25 mouse cellular contexts compared by ENCODE assay signal in the genomic region with DNA sequence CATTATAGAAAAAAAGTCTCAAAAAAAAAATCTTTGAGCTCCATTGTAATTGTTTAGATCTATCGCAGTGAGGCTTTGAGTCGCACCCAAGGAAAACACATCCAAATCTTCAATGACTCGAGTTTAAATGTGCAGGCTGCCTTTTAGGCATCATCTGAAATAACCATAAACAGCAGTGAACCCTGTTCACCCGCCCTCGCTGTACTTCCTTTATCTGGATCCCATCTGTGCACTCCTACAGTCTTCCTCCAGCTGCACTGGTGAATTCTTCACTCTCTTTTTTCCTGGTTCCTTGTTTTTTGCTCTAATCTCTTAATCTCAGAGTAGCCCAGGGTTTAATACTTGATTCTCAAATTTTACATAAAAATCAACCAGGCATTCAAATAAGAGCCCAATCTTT. TPM values are rescaled to one million over a fixed set of nuclear protein-coding genes. Genes with fewer than 3 reads are reported as not detected.
A peak's percentile ranks its signal among the peaks of the same experiment; 100 is the strongest.
DNase-seq lines count a peak whose midpoint lies in the region; ATAC-seq and TF ChIP-seq lines count a peak whose summit lies in the region.
"Had no signal": no experiment of that assay in that cellular context is flagged by ENCODE, and none has a peak within 500 bp of the region (broad histone marks: within the 10 kb centered on the region; RNA-seq: fewer than 3 reads in every experiment).

No protein-coding gene starts in this region.

- no peaks in the 10 kb centered on the region for H3K9me3 ChIP-seq in embryonic facial prominence, embryonic 14.5 days (ENCODE audit: control insufficient read depth, low read length)
- no peaks in the 10 kb centered on the region for H3K9me3 ChIP-seq in embryonic facial prominence, embryonic 10.5 days
- no peaks in the 10 kb centered on the region for H3K9me3 ChIP-seq in hindbrain, embryonic 16.5 days (ENCODE audit: control insufficient read depth, low read length)
- H3K9me3 ChIP-seq in lung, postnatal 0 days (ENCODE audit: low read length) = no peaks in the 10 kb centered on the region
- H3K9me3 ChIP-seq: heart, embryonic 10.5 days; hindbrain, embryonic 12.5 days; intestine, embryonic 15.5 days; midbrain, embryonic 13.5 days; neural tube, embryonic 15.5 days had no signal

- ATAC-seq in embryonic facial prominence, embryonic 14.5 days (ENCODE audit: low read depth) = no peak
- peak; percentile 38; the same call in 1 of the 2 replicates for ATAC-seq in megakaryocyte, adult 5-6 weeks (ENCODE audit: poor library complexity, severe bottlenecking)
- ATAC-seq in hindbrain, embryonic 16.5 days = no peak
- no peak for ATAC-seq in lung, postnatal 0 days
- ATAC-seq: CD4-positive, CD25-positive, alpha-beta regulatory T cell, adult 4 months; forebrain, embryonic 16.5 days; intestine, embryonic 15.5 days; midbrain, embryonic 13.5 days had no signal

- TF ChIP-seq POLR2A in bone marrow macrophage, adult 2 months (IDR thresholded peaks at IDR 0.05; ENCODE audit: borderline replicate concordance, low read depth, low read length) = no peak

- H3K4me3 ChIP-seq in embryonic facial prominence, embryonic 14.5 days (ENCODE audit: low read depth, low read length) = no peak overlapping the region
- H3K4me3 ChIP-seq in embryonic facial prominence, embryonic 10.5 days = no peak overlapping the region
- H3K4me3 ChIP-seq in bone marrow macrophage, adult 2 months (ENCODE audit: insufficient read depth, low read length) = no peak overlapping the region
- H3K4me3 ChIP-seq in hindbrain, embryonic 16.5 days (ENCODE audit: low read length) = no peak overlapping the region
- H3K4me3 ChIP-seq in lung, postnatal 0 days (ENCODE audit: low read depth, low read length) = no peak overlapping the region
- H3K4me3 ChIP-seq: erythroblast, embryonic 14.5 days; heart, embryonic 10.5 days; hindbrain, embryonic 12.5 days; intestine, embryonic 15.5 days; midbrain, embryonic 13.5 days; myocyte; neural tube, embryonic 15.5 days had no signal

- DNase-seq in embryonic facial prominence, embryonic 14.5 days (ENCODE audit: low spot score) = peak; percentile 20
- DNase-seq in embryonic facial prominence, embryonic 10.5 days (ENCODE audit: low spot score) = no peak
- peak; percentile 28 to 72 for DNase-seq in layer of hippocampus, adult 18-20 months (ENCODE audit: low spot score in 2 of 2)
- DNase-seq in layer of hippocampus, postnatal 10 days (ENCODE audit: low spot score in 2 of 2) = no peak
- no peak for DNase-seq in lung, postnatal 0 days (ENCODE audit: low spot score)
- DNase-seq: cerebellum, adult 11-12 months; cerebellum, postnatal 25 days; gastrocnemius, postnatal 36 days; heart, postnatal 10 days; kidney, postnatal 14 days; liver; lung, adult 2 months; lung, postnatal 4 days had no signal

- TF ChIP-seq CTCF in bone marrow macrophage, adult 2 months (IDR thresholded peaks at IDR 0.05; ENCODE audit: low read depth, low read length) = no peak
- no peak for TF ChIP-seq CTCF in lung, postnatal 0 days (IDR thresholded peaks at IDR 0.05)

- H3K9ac ChIP-seq in embryonic facial prominence, embryonic 14.5 days (ENCODE audit: low read depth, low read length) = no peak overlapping the region
- no peak overlapping the region for H3K9ac ChIP-seq in hindbrain, embryonic 16.5 days (ENCODE audit: low read depth, low read length)
- no peak overlapping the region for H3K9ac ChIP-seq in lung, postnatal 0 days (replicated peaks; ENCODE audit: low read depth)
- H3K9ac ChIP-seq: hindbrain, embryonic 12.5 days; intestine, embryonic 15.5 days; midbrain, embryonic 13.5 days; neural tube, embryonic 15.5 days had no signal

- no peaks in the 10 kb centered on the region for H3K27me3 ChIP-seq in embryonic facial prominence, embryonic 14.5 days (replicated peaks; ENCODE audit: control insufficient read depth, insufficient read depth, low read length)
- no peaks in the 10 kb centered on the region for H3K27me3 ChIP-seq in embryonic facial prominence, embryonic 10.5 days (replicated peaks; ENCODE audit: low read depth, poor library complexity, severe bottlenecking)
- H3K27me3 ChIP-seq in hindbrain, embryonic 16.5 days (replicated peaks; ENCODE audit: control insufficient read depth, insufficient read depth, low read length) = no peaks in the 10 kb centered on the region
- no peaks in the 10 kb centered on the region for H3K27me3 ChIP-seq in lung, postnatal 0 days (replicated peaks; ENCODE audit: insufficient read depth, low read length)
- H3K27me3 ChIP-seq: hindbrain, embryonic 12.5 days; intestine, embryonic 15.5 days; midbrain, embryonic 13.5 days; neural tube, embryonic 15.5 days had no signal

- WGBS in embryonic facial prominence, embryonic 14.5 days = 56% methylated on average over 5 of the region's 5 CpGs
- WGBS in embryonic facial prominence, embryonic 10.5 days = 79% methylated on average over 5 of the region's 5 CpGs
- WGBS in hindbrain, embryonic 16.5 days = 79% methylated on average over 5 of the region's 5 CpGs
- 56% methylated on average over 5 of the region's 5 CpGs for whole genome bisulfite sequencing in lung, postnatal 0 days

- TF ChIP-seq EP300 in lung, postnatal 0 days (IDR thresholded peaks at IDR 0.05) = no peak

- no peaks in the 10 kb centered on the region for H3K36me3 ChIP-seq in embryonic facial prominence, embryonic 14.5 days (ENCODE audit: control insufficient read depth, insufficient read depth, low read length)
- no peaks in the 10 kb centered on the region for H3K36me3 ChIP-seq in embryonic facial prominence, embryonic 10.5 days (replicated peaks)
- H3K36me3 ChIP-seq in hindbrain, embryonic 16.5 days (ENCODE audit: control insufficient read depth, insufficient read depth, low read length) = no peaks in the 10 kb centered on the region
- H3K36me3 ChIP-seq in lung, postnatal 0 days (ENCODE audit: insufficient read depth, low read length) = no peaks in the 10 kb centered on the region
- H3K36me3 ChIP-seq: heart, embryonic 10.5 days; hindbrain, embryonic 12.5 days; intestine, embryonic 15.5 days; midbrain, embryonic 13.5 days; neural tube, embryonic 15.5 days had no signal

- no peak overlapping the region for H3K4me2 ChIP-seq in embryonic facial prominence, embryonic 14.5 days (ENCODE audit: low read depth, low read length)
- no peak overlapping the region for H3K4me2 ChIP-seq in hindbrain, embryonic 16.5 days (ENCODE audit: low read length)
- H3K4me2 ChIP-seq in lung, postnatal 0 days (replicated peaks; ENCODE audit: low read depth, low read length) = no peak overlapping the region
- H3K4me2 ChIP-seq: hindbrain, embryonic 12.5 days; intestine, embryonic 15.5 days; midbrain, embryonic 13.5 days; neural tube, embryonic 15.5 days had no signal

- no peak overlapping the region for H3K27ac ChIP-seq in embryonic facial prominence, embryonic 14.5 days (replicated peaks; ENCODE audit: low read depth, low read length)
- H3K27ac ChIP-seq in embryonic facial prominence, embryonic 10.5 days (replicated peaks) = no peak overlapping the region
- peak overlapping the region; percentile 44; the same call in 1 of the 2 replicates for H3K27ac ChIP-seq in bone marrow macrophage, adult 2 months (ENCODE audit: insufficient read depth, low read depth, low read length)
- H3K27ac ChIP-seq in hindbrain, embryonic 16.5 days (ENCODE audit: low read depth, low read length) = no peak overlapping the region
- no peak overlapping the region for H3K27ac ChIP-seq in lung, postnatal 0 days (ENCODE audit: low read length)
- H3K27ac ChIP-seq: heart, embryonic 10.5 days; hindbrain, embryonic 12.5 days; intestine, embryonic 15.5 days; midbrain, embryonic 13.5 days; neural tube, embryonic 15.5 days had no signal

- no peaks in the 10 kb centered on the region for H3K4me1 ChIP-seq in embryonic facial prominence, embryonic 14.5 days (ENCODE audit: control insufficient read depth, insufficient read depth, low read length)
- H3K4me1 ChIP-seq in embryonic facial prominence, embryonic 10.5 days = no peaks in the 10 kb centered on the region
- peaks cover 26% of the 10 kb centered on the region for H3K4me1 ChIP-seq in bone marrow macrophage, adult 2 months (ENCODE audit: control insufficient read depth, insufficient read depth, low read length)
- H3K4me1 ChIP-seq in hindbrain, embryonic 16.5 days (ENCODE audit: control insufficient read depth, insufficient read depth, low read depth, low read length) = no peaks in the 10 kb centered on the region
- no peaks in the 10 kb centered on the region for H3K4me1 ChIP-seq in lung, postnatal 0 days (ENCODE audit: insufficient read depth, low read depth, low read length)
- H3K4me1 ChIP-seq: heart, embryonic 10.5 days; hindbrain, embryonic 12.5 days; intestine, embryonic 15.5 days; midbrain, embryonic 13.5 days; neural tube, embryonic 15.5 days had no signal

RNA-seq across cellular contexts. Expression of gene Tpk1, which starts 23.7 kb away (rescaled TPM):
- 8.2 and 10.6 TPM in 2 replicates for polyA plus RNA-seq in embryonic facial prominence, embryonic 14.5 days (2014; fragmentation: Nextera tagmentation; extraction: Ambion mirVana)
- polyA plus RNA-seq in embryonic facial prominence, embryonic 10.5 days (2016; fragmentation: Nextera tagmentation; extraction: Ambion mirVana) = 5.2 and 5.6 TPM in 2 replicates
- 1 to 10 TPM; 1.8 to 2.0 TPM for total RNA-seq in layer of hippocampus, adult 18-20 months (2021)
- total RNA-seq in layer of hippocampus, postnatal 10 days (2021) = 1 to 10 TPM; 3.4 to 4.0 TPM
- 11.3 and 12.1 TPM in 2 replicates for polyA plus RNA-seq in bone marrow macrophage, adult 2 months (2012; ENCODE audit: insufficient read depth, insufficient read length, missing spikeins)
- 7.0 and 8.6 TPM in 2 replicates for total RNA-seq in megakaryocyte, adult 5-6 weeks (2015)
- total RNA-seq in megakaryocyte, adult 5-6 weeks (2017) = 3.0 and 4.0 TPM in 2 replicates
- polyA plus RNA-seq in hindbrain, embryonic 16.5 days (2015; fragmentation: Nextera tagmentation; extraction: Ambion mirVana) = 6.5 and 6.6 TPM in 2 replicates
- 9.6 and 11.2 TPM in 2 replicates for polyA plus RNA-seq in lung, postnatal 0 days (2015; fragmentation: Nextera tagmentation; extraction: Ambion mirVana)

Comparison
In these comparisons a context has a peak if more than half of its experiments do, and no peak if none do; other contexts are left out.
1. DNase-seq: peak in embryonic facial prominence, embryonic 14.5 days (single experiment) and layer of hippocampus, adult 18-20 months (2 of 2); none in embryonic facial prominence, embryonic 10.5 days (single experiment), layer of hippocampus, postnatal 10 days (0 of 2) and lung, postnatal 0 days (single experiment).